Mouse (Mus musculus) heart, postnatal 14 days (tissue): Measurements from ENCODE around the gene Psmd1. TPM values are rescaled to one million over a fixed set of nuclear protein-coding genes. Genes with fewer than 3 reads are reported as not detected.
"Not testable (repeated sequence)": the region's sequence is repeated elsewhere in the genome, so short reads cannot be mapped to it uniquely, and the experiment has no call there.

Source experiments
- DNase-seq, 2 experiments: peaks; one replicate each; pipeline ENCODE4 v3.0.0; 2021 to 2022
- intact Hi-C: fragments of 180-260 bp; cut with DNase I; formaldehyde crosslinking; loops from one replicate; pipeline ENCODE4 v1.15.1; 2025
- long read RNA-seq, 2 experiments: library from polyadenylated mRNA; stranded (forward); transcript quantifications; one replicate each; pipeline ENCODE4 v2.0.0; 2021
- total RNA-seq, 2 experiments: library from RNA; stranded (reverse); gene quantifications; 2 replicates each; pipeline ENCODE4 v1.2.3; 2021

Gene Psmd1
- 100 to 1,000 TPM in 1 of 2 experiments, 10 to 100 TPM in 1; 98.5 to 105 TPM for total RNA-seq
- long read RNA-seq, experiment 1, transcript Psmd1-201 (25 exons, 3,112 nt), result major isoform, 136 of 187 reads
- long read RNA-seq, experiment 1, partial matches to known transcripts, result 46 of 187 reads
- long read RNA-seq, experiment 1, other reads (novel, unspliced or antisense), result 5 of 187 reads
- long read RNA-seq, experiment 2, transcript Psmd1-201 (25 exons, 3,112 nt), result major isoform, 129 of 199 reads
- long read RNA-seq, experiment 2, partial matches to known transcripts, result 57 of 199 reads
- long read RNA-seq, experiment 2, other reads (novel, unspliced or antisense), result 11 of 199 reads

DNA sequence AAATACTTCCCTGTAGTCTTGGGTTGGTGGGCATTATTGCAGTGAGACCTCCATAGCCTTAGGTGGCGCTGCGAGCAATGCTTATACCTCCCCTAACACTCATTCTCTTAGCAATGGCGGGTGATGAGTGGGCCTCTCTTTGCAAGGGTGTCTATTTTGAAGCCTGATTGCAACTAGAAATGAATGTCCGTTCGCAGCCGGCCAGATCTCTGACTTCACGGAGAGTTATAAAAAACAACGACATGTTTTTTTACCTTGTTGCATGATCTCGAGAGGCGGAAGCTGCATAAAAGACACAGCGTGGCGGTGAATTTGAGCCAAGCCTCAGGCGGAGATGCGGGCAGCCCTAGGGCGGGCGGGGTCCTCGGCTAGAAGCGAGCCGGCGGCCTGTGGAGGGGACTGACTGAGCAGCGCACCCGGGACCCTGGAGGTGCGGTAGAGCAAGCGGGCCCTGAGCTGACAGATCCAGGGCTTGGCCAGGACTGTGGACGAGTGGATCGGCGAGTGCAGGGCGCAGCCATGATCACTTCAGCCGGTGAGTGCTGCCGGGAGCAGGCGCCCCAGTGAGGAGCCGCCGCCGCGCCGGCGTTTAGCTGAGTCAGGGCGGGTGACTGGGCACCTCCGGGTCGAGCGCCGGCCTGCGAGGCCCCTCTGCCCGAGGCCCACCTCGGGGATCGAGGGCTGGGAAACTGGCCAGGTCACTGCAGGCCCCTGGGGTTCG, at the start of gene Psmd1:
Gene Psmd1 (plus strand): TSS at position 117 of the 721 bp plus-strand sequence.
- intact Hi-C loops, result loop anchor here (5.0 kb wide), 1 partner anchor 78 kb away; no protein-coding TSS in a partner anchor
- peak; percentile 88 to 92 for DNase-seq

DNA sequence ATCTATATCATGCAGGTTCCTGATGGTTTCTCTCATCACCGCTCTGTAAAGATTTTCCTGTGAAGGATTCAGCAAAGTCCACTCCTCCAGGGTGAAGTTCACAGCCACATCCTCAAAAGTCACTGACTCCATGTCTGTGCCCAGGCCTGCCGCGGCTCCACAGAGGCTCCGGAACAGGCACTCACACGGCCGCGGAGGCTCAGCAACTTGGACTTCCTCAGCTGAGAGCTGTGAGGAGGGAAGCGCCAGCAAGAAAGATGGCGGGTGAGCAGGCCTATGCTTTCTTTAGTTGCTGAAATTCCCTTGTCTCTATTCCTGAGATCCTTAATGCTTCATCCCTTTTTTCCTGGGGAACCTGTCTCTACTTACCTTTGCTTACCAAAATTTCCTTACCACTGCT, 48.4 kb upstream of the Psmd1 start:
- DNase-seq, intact Hi-C loops: not testable (repeated sequence)

GRCm38 (mm10) chr1:86016516-86016915, 47.7 kb upstream of the Psmd1 start, which contains the start of gene Spata3:
Spata3 (plus strand) TSS chr1:86016816.
- intact Hi-C loops, result no loop called here
- DNase-seq, result no peak

DNA sequence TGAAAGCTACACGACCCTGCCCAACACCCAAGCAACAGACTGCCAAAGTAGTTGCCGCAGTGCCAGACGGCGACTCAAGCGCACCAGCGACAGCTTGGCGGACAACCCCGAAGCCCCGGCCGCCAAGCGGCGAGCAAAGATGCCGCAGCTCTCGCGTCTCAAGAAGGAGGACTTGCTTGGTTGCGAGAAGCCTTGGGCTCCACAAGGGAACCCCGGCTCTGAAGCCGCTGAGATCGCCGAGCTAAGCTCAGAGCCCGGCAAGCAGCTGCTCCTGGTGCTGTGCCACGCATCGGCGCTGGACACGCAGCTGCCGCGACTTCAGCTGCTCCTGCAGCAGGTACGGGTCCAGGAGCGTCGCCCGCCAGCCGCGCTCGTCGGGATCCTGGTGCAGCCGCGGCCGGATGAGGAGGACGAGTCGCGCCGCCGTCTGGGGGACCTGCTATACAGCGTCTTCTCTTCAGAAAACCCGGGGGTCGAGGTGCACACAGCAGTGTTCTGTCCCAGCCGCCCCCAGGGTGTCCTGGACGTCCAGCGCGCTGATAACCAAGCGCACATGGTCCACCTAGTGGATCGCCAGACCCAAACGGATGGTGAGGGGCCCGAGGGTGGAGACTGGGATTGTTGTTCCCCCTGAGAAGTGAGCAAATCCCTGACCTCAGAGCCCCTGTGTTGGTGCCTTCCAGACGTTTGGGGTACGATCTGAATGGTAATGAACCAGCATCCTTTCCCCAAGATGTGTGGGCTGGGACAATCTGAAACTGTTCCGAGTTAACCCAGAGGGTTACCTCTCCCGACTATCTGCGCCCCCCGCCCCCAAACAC, 45.7 kb upstream of the Psmd1 start:
- peak; percentile 44 to 60 for DNase-seq
- intact Hi-C loops, result no loop called here

GRCm38 (mm10) chr1:86021365-86021989, 42.7 kb upstream of the Psmd1 start:
- no peak for DNase-seq
- intact Hi-C loops, result no loop called here

DNA sequence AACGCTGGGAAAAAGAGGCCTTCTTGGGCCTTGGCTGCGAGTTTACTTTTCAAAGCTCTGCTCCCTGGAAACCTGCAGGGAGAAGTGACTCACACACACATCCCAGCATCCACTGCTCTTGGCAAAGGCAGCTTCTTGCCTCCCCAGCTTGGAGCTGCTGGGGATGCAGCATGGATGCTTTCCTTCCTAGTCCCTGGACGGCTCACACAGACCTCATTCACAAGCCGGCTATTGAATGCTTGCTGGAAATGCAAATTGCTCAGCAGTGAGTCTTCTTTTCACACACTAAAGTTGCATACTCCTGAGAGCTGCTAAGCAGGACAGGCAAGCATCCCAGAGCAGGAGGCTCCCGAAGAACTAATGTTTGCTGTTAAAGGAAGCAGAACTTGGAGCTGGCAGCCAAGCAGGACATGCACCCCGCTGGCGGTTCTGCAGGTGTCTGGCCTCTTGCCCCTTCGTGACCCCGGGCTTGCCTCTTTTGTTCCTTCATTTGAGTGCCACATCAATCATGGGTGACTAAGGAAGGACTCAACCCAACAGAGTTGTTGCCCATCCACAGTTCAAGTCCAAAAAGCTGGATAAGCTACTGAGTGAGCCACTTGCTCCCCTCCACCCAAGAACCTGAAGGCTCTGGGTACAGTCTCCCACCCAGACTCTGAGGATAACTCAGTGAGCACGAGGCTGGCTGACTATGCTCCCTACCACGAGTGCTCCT, 31.8 kb upstream of the Psmd1 start:
- intact Hi-C loops, result no loop called here
- DNase-seq, result no peak

- peak; percentile 17 to 19 for DNase-seq
- intact Hi-C loops, result no loop called here
Measured at GRCm38 (mm10) chr1:86038191-86038951, 25.8 kb upstream of the Psmd1 start.

DNA sequence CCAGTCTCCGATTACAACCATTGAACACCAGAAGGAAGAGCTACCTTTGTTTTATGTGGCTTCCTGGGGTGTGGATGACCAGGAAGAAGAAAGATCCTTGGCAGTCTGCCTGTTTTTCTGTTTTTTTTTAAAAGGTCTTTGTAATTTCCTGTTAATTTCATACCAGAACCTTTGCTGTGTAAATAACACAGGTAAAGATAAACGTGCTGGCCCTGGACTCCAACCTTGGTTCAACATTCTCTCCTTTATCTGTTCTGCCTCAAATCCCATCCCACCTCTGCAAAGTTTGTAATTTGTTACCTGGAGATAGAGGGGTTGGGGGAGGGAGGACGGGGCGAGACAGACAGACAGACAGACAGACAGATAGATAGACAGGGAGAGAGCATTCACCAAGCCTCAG, 24.1 kb upstream of the Psmd1 start:
- DNase-seq, result no peak
- intact Hi-C loops, result no loop called here

GRCm38 (mm10) chr1:86040817-86041216, 23.4 kb upstream of the Psmd1 start:
- intact Hi-C loops, result no loop called here

DNA sequence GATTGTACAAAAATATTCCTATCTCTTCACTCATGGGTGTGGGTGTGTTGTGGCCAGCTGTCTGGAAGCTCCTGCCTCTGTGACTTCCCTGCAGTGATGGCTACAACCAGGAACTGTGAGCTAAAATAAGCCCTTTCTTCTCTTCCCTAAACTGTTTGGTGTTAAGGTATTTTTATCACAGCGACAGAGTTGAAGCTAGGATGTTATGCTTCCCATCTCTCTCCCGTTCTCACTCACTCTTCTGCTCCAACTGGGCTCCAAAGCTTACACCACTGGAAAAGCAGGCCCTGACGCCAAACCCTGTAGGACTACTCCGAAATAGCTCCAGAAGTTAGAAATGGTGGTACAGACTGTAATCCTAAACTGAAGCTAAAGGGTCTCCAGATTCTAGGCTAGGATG, 19.1 kb upstream of the Psmd1 start:
- intact Hi-C loops, result no loop called here
- no peak for DNase-seq

More at GRCm38 (mm10) chr1:86040817-86041216, 23.4 kb upstream of the Psmd1 start:
- DNase-seq, result no peak

DNA sequence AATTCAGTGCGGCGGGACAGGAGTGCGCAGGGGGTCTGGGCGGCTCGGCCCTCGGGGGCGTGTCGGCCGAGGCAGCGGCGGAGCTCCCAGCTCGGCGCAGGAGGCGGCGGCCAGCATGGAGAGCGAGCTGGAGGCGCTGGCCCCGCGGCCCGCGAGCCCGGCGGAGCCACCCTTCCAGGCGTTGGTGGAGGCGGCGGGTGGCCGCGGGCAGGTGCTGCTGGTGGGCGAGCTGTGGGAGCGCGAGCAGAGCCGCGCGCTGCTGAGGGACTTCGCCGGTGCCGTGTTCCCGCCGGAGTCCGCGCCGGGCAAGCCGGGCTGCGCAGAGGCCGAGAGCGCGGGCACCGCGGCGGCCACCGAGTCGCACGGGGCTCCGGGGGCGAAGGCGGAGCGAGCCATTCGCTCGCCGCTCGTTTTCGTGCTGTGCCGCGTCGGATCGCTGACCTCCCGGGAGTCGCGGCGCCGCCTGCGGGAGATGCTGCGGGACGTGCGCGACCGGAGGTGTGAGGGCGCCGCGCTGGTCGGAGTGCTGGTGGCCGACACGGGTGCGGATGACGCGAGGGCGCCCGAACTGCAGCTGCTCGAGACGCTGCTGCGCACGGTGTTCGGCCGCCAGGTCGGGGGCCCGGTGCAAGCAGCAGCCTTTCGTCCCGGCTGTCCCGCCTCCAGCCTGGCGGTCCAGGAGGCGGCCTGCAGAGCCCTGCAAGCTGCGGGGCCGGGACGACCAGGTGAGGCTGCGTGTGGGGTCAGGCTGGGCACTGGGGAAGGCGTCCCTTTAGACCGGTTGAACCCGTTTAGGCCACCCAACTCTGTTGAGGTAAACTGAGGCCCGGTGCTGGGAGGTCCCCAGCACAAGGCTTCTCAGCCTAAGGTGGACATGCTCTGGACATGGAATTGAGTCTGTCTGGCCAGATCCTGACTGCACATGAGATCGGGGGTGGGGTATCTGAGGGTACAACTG, 18.1 kb upstream of the Psmd1 start, which contains the start of gene 2810459M11Rik:
Gene 2810459M11Rik (plus strand): TSS at position 16 of the 958 bp plus-strand sequence.
- intact Hi-C loops, result no loop called here
- DNase-seq, result peak; percentile 30 to 33

GRCm38 (mm10) chr1:86046833-86047563, 17.2 kb upstream of the Psmd1 start:
- DNase-seq, result no peak
- intact Hi-C loops, result no loop called here

DNA sequence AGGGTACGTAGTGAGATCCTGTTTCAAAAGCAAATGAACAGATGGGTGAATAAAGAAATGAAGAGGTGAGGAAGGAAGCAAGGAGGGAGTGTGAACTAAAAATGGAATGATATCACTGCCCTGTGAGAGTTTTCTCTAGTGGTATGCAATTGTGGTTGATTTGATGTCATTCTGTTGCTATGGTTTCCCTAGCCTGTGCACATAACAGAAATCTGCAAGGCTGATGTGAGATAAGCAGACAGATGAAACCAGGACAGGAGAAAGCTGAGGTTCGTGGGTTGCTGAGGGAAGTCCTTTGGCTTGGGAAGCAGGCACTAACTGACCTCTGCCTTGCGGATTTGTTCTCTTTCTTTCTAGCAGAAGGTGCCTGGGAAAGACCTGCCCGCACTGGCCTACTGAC, 16.0 kb upstream of the Psmd1 start:
- no peak for DNase-seq
- intact Hi-C loops, result no loop called here

DNA sequence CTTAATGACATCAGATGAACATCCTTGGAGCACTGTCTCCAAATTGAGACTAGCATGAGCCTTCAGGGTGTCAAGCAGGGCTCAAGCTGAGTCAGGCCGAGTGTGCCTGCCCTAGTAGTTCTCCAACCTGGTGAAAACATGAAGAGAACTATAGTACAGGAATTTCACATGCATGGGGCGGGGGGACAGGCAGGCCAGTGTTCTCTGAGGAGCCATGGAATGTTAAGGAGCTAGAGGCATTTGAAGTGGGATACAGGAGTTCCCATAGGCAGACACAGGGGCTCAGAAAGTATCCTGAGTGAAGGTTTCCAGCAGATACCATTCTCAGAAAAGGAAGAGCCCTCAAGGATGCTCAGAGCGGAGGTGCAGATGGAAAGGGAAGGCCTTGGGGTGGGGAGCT, 15.4 kb upstream of the Psmd1 start:
- no peak for DNase-seq
- intact Hi-C loops, result no loop called here

- intact Hi-C loops, result no loop called here
- peak; percentile 65 to 82 for DNase-seq
Measured at GRCm38 (mm10) chr1:86053198-86053921, 10.8 kb upstream of the Psmd1 start.

DNA sequence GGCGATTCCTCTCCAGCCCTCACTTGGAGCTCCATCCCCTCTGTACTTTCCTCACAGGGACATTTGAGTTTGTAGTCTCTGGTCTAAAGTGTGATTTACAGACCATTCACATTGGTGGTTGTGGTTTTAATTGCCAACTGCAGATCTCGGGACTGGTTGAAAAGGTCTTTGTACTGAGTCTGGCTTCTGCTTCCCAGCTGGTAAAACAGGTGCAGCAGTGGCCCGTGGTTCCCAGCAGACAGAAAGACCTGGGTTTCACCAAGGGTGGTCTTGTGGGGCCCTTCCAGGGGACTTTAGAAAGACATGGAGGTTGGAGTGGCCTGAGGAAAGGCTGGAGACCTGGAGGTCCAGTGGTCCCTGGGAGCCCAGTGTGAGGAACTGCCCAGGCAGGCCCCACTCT, 9.2 kb upstream of the Psmd1 start:
- DNase-seq, result no peak
- intact Hi-C loops, result no loop called here

DNA sequence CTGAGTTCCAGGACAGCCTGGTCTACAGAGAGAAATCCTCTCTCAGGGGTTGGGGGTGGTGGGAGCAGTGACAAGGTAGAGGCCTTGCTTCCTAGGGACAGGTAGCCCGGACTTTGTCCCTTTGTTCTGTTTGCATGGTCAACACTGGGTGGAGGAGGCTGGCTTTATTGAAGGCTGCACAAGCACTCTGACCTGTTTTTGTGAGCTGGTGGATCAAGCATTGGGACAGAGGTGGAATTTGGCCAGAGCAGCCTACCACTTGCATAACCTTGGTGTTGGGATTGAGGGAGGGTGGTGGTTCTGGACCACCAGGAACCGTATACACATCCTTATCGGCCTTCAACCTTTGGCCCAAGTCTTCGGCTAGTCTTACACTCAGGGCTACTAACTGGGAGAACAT, 7.9 kb upstream of the Psmd1 start:
- no peak for DNase-seq
- intact Hi-C loops, result no loop called here
